Mouse (Mus musculus) MEL (cell line): Measurements from ENCODE around the gene Macrod2. TPM values are rescaled to one million over a fixed set of nuclear protein-coding genes. Genes with fewer than 3 reads are reported as not detected.

Source experiments
- DNase-seq: peaks from one replicate; pipeline ENCODE4 v3.0.0; 2011; ENCODE audit warnings: low read depth, low spot score
- H3K27ac ChIP-seq: 2 replicates; pipeline ENCODE4 v1.5.1; 2012; ENCODE audit warnings: low read depth, mild to moderate bottlenecking, control low read depth, low read length, moderate library complexity; ENCODE audit not compliant: control insufficient read depth
- H3K27me3 ChIP-seq, 2 experiments: fragments of 150-350 bp in 1 of 2; sonication (generic) in 1 of 2; 2 replicates each; pipeline ENCODE4 v1.6.1; 2012; ENCODE audit warnings: low read length in 2 of 2, mild to moderate bottlenecking in 2 of 2, improper control_type of control experiment in 1 of 2, moderate library complexity in 1 of 2; ENCODE audit not compliant: insufficient read depth in 2 of 2, control insufficient read depth in 1 of 2
- H3K36me3 ChIP-seq, 2 experiments: 2 replicates each; pipeline ENCODE4 v1.6.1; 2012 to 2014; ENCODE audit warnings: low read length in 2 of 2, improper control_type of control experiment in 1 of 2, inconsistent platforms in 1 of 2, mild to moderate bottlenecking in 1 of 2; ENCODE audit not compliant: insufficient read depth in 2 of 2, control insufficient read depth in 1 of 2
- H3K4me1 ChIP-seq, 2 experiments: fragments of 150-350 bp in 1 of 2; sonication (generic) in 1 of 2; 2 replicates each; pipeline ENCODE4 v1.6.1; 2012; ENCODE audit warnings: low read length in 2 of 2, improper control_type of control experiment in 1 of 2, mild to moderate bottlenecking in 1 of 2; ENCODE audit not compliant: insufficient read depth in 2 of 2, control insufficient read depth in 1 of 2
- H3K4me3 ChIP-seq, 2 experiments: fragments of 150-350 bp in 1 of 2; sonication (generic) in 1 of 2; 2 replicates each; pipeline ENCODE4 v1.5.1; 2012; ENCODE audit warnings: low read depth in 2 of 2, low read length in 2 of 2, mild to moderate bottlenecking in 2 of 2, moderate library complexity in 2 of 2, control low read depth in 1 of 2, improper control_type of control experiment in 1 of 2; ENCODE audit not compliant: control insufficient read depth in 1 of 2, insufficient read depth in 1 of 2
- H3K79me2 ChIP-seq: 2 replicates; pipeline ENCODE4 v1.6.1; 2012; ENCODE audit warnings: mild to moderate bottlenecking, low read length, moderate library complexity; ENCODE audit not compliant: control insufficient read depth, poor library complexity, insufficient read depth
- H3K9ac ChIP-seq: 2 replicates; pipeline ENCODE4 v1.6.1; 2012; ENCODE audit warnings: low read depth, mild to moderate bottlenecking, control low read depth, low read length, moderate library complexity; ENCODE audit not compliant: control insufficient read depth, poor library complexity, severe bottlenecking
- H3K9me3 ChIP-seq: fragments of 150-350 bp; sonication (generic); replicated peaks from 2 replicates; pipeline ENCODE4 v1.6.1; 2012; ENCODE audit warnings: mild to moderate bottlenecking, low read length, improper control_type of control experiment, moderate library complexity; ENCODE audit not compliant: insufficient read depth
- CHD1 ChIP-seq: IDR thresholded peaks from 2 replicates; pipeline ENCODE4 v1.6.1; 2012; ENCODE audit warnings: low read depth, mild to moderate bottlenecking, inconsistent platforms, low read length, improper control_type of control experiment
- E2F4 ChIP-seq: IDR thresholded peaks from 2 replicates; pipeline ENCODE4 v1.6.1; 2011; ENCODE audit warnings: low read depth, low read length, improper control_type of control experiment, borderline replicate concordance
- EP300 ChIP-seq, 2 experiments: IDR thresholded peaks; 2 replicates each; pipeline ENCODE4 v1.6.1; 2011; ENCODE audit warnings: improper control_type of control experiment in 2 of 2, low read length in 2 of 2, low read depth in 1 of 2, mild to moderate bottlenecking in 1 of 2
- ETS1 ChIP-seq: IDR thresholded peaks from 2 replicates; pipeline ENCODE4 v1.6.1; 2012; ENCODE audit warnings: low read depth, mild to moderate bottlenecking, inconsistent platforms, low read length, improper control_type of control experiment, moderate library complexity
- GABPA ChIP-seq: IDR thresholded peaks from 2 replicates; pipeline ENCODE4 v1.6.1; 2012; ENCODE audit warnings: low read depth, mild to moderate bottlenecking, inconsistent platforms, low read length, improper control_type of control experiment, moderate library complexity
- KAT2A ChIP-seq: conservative IDR thresholded peaks from 2 replicates; pipeline ENCODE4 v1.6.1; 2012; ENCODE audit warnings: low read depth, low read length, improper control_type of control experiment, inconsistent platforms
- MAZ ChIP-seq: IDR thresholded peaks from 2 replicates; pipeline ENCODE4 v1.6.1; 2012; ENCODE audit warnings: low read depth, mild to moderate bottlenecking, inconsistent platforms, low read length, improper control_type of control experiment
- MEF2A ChIP-seq: IDR thresholded peaks from 2 replicates; pipeline ENCODE4 v1.6.1; 2014; ENCODE audit warnings: low read depth, mild to moderate bottlenecking, inconsistent platforms, low read length, improper control_type of control experiment; ENCODE audit not compliant: poor library complexity, insufficient replicate concordance, severe bottlenecking; ENCODE audit errors: extremely low read depth
- MXI1 ChIP-seq: IDR thresholded peaks from 2 replicates; pipeline ENCODE4 v1.6.1; 2011; ENCODE audit warnings: mild to moderate bottlenecking, low read depth, low read length, improper control_type of control experiment
- MYB ChIP-seq: IDR thresholded peaks from 2 replicates; pipeline ENCODE4 v1.6.1; 2011; ENCODE audit warnings: mild to moderate bottlenecking, low read depth, low read length, improper control_type of control experiment
- NRF1 ChIP-seq: IDR thresholded peaks from 2 replicates; pipeline ENCODE4 v1.6.1; 2014; ENCODE audit warnings: low read depth, mild to moderate bottlenecking, inconsistent platforms, low read length, improper control_type of control experiment, moderate library complexity; ENCODE audit not compliant: poor library complexity, insufficient read depth, severe bottlenecking
- POLR2AphosphoS2 ChIP-seq: IDR thresholded peaks from 2 replicates; pipeline ENCODE4 v1.6.1; 2011; ENCODE audit warnings: low read length, improper control_type of control experiment
- POLR2AphosphoS5 ChIP-seq: IDR thresholded peaks from 2 replicates; pipeline ENCODE4 v1.6.1; 2012; ENCODE audit warnings: low read depth, borderline replicate concordance, mild to moderate bottlenecking, inconsistent platforms, low read length, moderate library complexity, mixed read lengths
- RAD21 ChIP-seq: IDR thresholded peaks from 2 replicates; pipeline ENCODE4 v1.6.1; 2011; ENCODE audit warnings: mild to moderate bottlenecking, low read depth, low read length, improper control_type of control experiment
- RCOR1 ChIP-seq: IDR thresholded peaks from 2 replicates; pipeline ENCODE4 v1.6.1; 2012; ENCODE audit warnings: low read depth, mild to moderate bottlenecking, inconsistent platforms, low read length, improper control_type of control experiment
- SMC3 ChIP-seq: IDR thresholded peaks from 2 replicates; pipeline ENCODE4 v1.6.1; 2011; ENCODE audit warnings: low read depth, low read length, improper control_type of control experiment
- TAL1 ChIP-seq: IDR thresholded peaks from 2 replicates; pipeline ENCODE4 v1.6.1; 2012; ENCODE audit warnings: mild to moderate bottlenecking, inconsistent platforms, low read length, moderate library complexity, mixed read lengths
- TCF12 ChIP-seq: IDR thresholded peaks from 2 replicates; pipeline ENCODE4 v1.6.1; 2014; ENCODE audit warnings: low read depth, mild to moderate bottlenecking, inconsistent platforms, low read length, improper control_type of control experiment, moderate library complexity
- UBTF ChIP-seq: IDR thresholded peaks from 2 replicates; pipeline ENCODE4 v1.6.1; 2012; ENCODE audit warnings: low read depth, mild to moderate bottlenecking, inconsistent platforms, low read length, improper control_type of control experiment, moderate library complexity, borderline replicate concordance; ENCODE audit not compliant: insufficient read depth
- USF2 ChIP-seq, 2 experiments: IDR thresholded peaks; 2 replicates each; pipeline ENCODE4 v1.6.1; 2011 to 2012; ENCODE audit warnings: improper control_type of control experiment in 2 of 2, low read length in 2 of 2, borderline replicate concordance in 1 of 2, inconsistent platforms in 1 of 2, low read depth in 1 of 2, mild to moderate bottlenecking in 1 of 2; ENCODE audit not compliant: insufficient read depth in 1 of 2
- ZKSCAN1 ChIP-seq: IDR thresholded peaks from 2 replicates; pipeline ENCODE4 v1.6.1; 2012; ENCODE audit warnings: low read depth, mild to moderate bottlenecking, inconsistent platforms, low read length, improper control_type of control experiment, moderate library complexity
- ZNF384 ChIP-seq: IDR thresholded peaks from 2 replicates; pipeline ENCODE4 v1.6.1; 2012; ENCODE audit warnings: low read depth, mild to moderate bottlenecking, inconsistent platforms, low read length, improper control_type of control experiment
- polyA plus RNA-seq, 2 experiments: library from polyadenylated mRNA; stranded (reverse) in 1 of 2; unstranded in 1 of 2; fragments of >175 nt in 1 of 2; fragments of >200 nt in 1 of 2; gene quantifications; 2 replicates each; pipeline versions ENCODE4 v1.2.1 to v1.2.4; 2012; ENCODE audit warnings: low replicate concordance in 2 of 2, low read depth in 1 of 2; ENCODE audit not compliant: insufficient read length in 2 of 2, insufficient read depth in 1 of 2, missing spikeins in 1 of 2
- total RNA-seq: library from RNA; depleted of rRNA; stranded (reverse); fragments of 300-350 nt; gene quantifications from 2 replicates; pipeline ENCODE4 v1.2.3, GENCODE M21; 2012

Macrod2 gene
- total and polyA plus RNA-seq, 3 experiments, result not detected

DNA sequence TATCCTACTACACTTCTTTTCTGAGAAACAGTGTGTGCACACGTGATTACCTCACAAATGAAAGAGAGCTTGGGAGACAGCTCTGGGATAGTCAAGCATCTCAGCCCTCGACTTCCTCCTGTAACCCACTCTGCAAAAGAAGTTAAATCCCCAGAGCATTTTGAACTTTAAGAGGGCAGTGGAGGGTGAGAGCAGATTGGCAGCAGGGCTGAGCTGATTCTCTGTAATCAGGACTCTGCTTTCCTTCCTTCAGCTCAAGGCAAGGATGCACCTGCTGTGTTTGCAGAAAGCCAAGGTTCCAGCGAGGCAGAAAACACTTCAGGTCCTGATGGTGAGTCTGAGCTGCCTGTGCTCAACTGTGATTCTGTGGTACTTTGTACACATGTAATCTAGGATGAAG lies 1978.9 kb downstream of the Macrod2 start:
- no peaks in the 10 kb centered on the region for H3K36me3 ChIP-seq
- DNase-seq, result no peak
- no peaks in the 10 kb centered on the region for H3K4me1 ChIP-seq
- H3K4me3 ChIP-seq, result no peak overlapping the region
- H3K27ac ChIP-seq, result no peak overlapping the region
- TF ChIP-seq POLR2AphosphoS2 (no peak), ZKSCAN1 (no peak), POLR2AphosphoS5 (no peak), E2F4 (no peak), RCOR1 (no peak), GABPA (no peak), KAT2A (no peak), SMC3 (no peak), ETS1 (no peak), MAZ (no peak), USF2 (IDR thresholded peaks at IDR 0.05; ENCODE audit: borderline replicate concordance in 1 of 2, insufficient read depth in 1 of 2, low read depth in 1 of 2, low read length in 2 of 2) (no peak), TAL1 (no peak), UBTF (no peak), MXI1 (no peak), EP300 (IDR thresholded peaks at IDR 0.05; ENCODE audit: low read depth in 1 of 2, low read length in 2 of 2) (no peak), MYB (no peak), CHD1 (no peak), ZNF384 (no peak)
- no peaks in the 10 kb centered on the region for H3K27me3 ChIP-seq
- H3K9ac ChIP-seq, result no peak overlapping the region
- H3K9me3 ChIP-seq, result no peaks in the 10 kb centered on the region
- H3K79me2 ChIP-seq, result no peaks in the 10 kb centered on the region

DNA sequence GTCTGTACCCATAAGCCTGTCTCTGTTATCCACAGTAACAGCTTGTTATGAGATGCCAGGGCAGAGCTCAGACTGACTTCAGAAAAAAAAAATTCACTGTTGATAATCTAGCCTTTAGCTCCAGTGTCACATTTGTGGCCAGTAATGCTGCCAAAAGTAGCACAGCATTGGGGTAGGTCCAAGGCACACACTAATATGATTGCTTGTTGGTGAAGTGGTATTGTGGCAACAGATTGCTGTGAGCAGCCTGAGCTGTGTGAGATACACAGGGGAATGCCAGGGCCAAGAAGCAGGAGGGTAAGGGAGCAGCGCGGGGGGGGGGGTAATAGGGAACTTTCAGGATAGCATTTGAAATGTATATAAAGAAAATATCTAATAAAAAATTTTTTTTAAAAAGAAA lies 1985.5 kb downstream of the Macrod2 start:
- H3K79me2 ChIP-seq, result no peaks in the 10 kb centered on the region
- H3K27me3 ChIP-seq, result no peaks in the 10 kb centered on the region; a peak in 1 of 4 replicates
- no peaks in the 10 kb centered on the region for H3K9me3 ChIP-seq
- no peak for DNase-seq
- H3K36me3 ChIP-seq, result no peaks in the 10 kb centered on the region
- TF ChIP-seq NRF1 (no peak), RCOR1 (no peak), ZNF384 (no peak), KAT2A (no peak), TCF12 (no peak), MEF2A (no peak), CHD1 (no peak), USF2 (IDR thresholded peaks at IDR 0.05; ENCODE audit: borderline replicate concordance in 1 of 2, insufficient read depth in 1 of 2, low read depth in 1 of 2, low read length in 2 of 2) (no peak), RAD21 (no peak)
- TF ChIP-seq, all 39 proteins: peak for 0
- H3K4me3 ChIP-seq, result no peak overlapping the region
- no peak overlapping the region for H3K27ac ChIP-seq
- H3K4me1 ChIP-seq, result no peaks in the 10 kb centered on the region
- no peak overlapping the region for H3K9ac ChIP-seq
